In genomic region chr12:47412251-47412650, GRCm38 (mm10) we compare ENCODE assay signal across 24 mouse cellular contexts.
DNase-seq lines count a peak whose midpoint lies in the region; ATAC-seq and TF ChIP-seq lines count a peak whose summit lies in the region.
"Had no signal": no experiment of that assay in that cellular context is flagged by ENCODE, and none has a peak within 500 bp of the region (broad histone marks: within the 10 kb centered on the region; RNA-seq: fewer than 3 reads in every experiment).

No protein-coding gene starts in this region.

- no peaks in the 10 kb centered on the region for H3K4me1 ChIP-seq in forebrain, embryonic 13.5 days
- no peaks in the 10 kb centered on the region for H3K4me1 ChIP-seq in forebrain, embryonic 15.5 days
- no peaks in the 10 kb centered on the region for H3K4me1 ChIP-seq in hindbrain, postnatal 0 days (ENCODE audit: insufficient read depth, low read length)
- no peaks in the 10 kb centered on the region for H3K4me1 ChIP-seq in hindbrain, embryonic 12.5 days
- H3K4me1 ChIP-seq in neural tube, embryonic 14.5 days (ENCODE audit: control insufficient read depth, insufficient read depth, low read length), result no peaks in the 10 kb centered on the region
- no peaks in the 10 kb centered on the region for H3K4me1 ChIP-seq in neural tube, embryonic 15.5 days
- H3K4me1 ChIP-seq: limb, embryonic 12.5 days; liver, embryonic 12.5 days had no signal

- H3K27me3 ChIP-seq in forebrain, embryonic 13.5 days, result no peaks in the 10 kb centered on the region
- no peaks in the 10 kb centered on the region for H3K27me3 ChIP-seq in forebrain, embryonic 15.5 days
- no peaks in the 10 kb centered on the region for H3K27me3 ChIP-seq in hindbrain, postnatal 0 days (ENCODE audit: insufficient read depth, low read length)
- no peaks in the 10 kb centered on the region for H3K27me3 ChIP-seq in hindbrain, embryonic 12.5 days
- H3K27me3 ChIP-seq in neural tube, embryonic 14.5 days (ENCODE audit: control insufficient read depth, insufficient read depth, low read length), result no peaks in the 10 kb centered on the region
- H3K27me3 ChIP-seq in neural tube, embryonic 15.5 days (replicated peaks), result no peaks in the 10 kb centered on the region
- H3K27me3 ChIP-seq: limb, embryonic 12.5 days; liver, embryonic 12.5 days had no signal

- intact Hi-C loops in gastrocnemius, postnatal 14 days (cut with DNase I; ENCODE audit: low total_unique reads), result no loop called here

- H3K27ac ChIP-seq in forebrain, embryonic 13.5 days, result no peak overlapping the region
- H3K27ac ChIP-seq in forebrain, embryonic 15.5 days (replicated peaks), result no peak overlapping the region
- no peak overlapping the region for H3K27ac ChIP-seq in hindbrain, postnatal 0 days
- H3K27ac ChIP-seq in hindbrain, embryonic 12.5 days, result no peak overlapping the region
- H3K27ac ChIP-seq in neural tube, embryonic 14.5 days (ENCODE audit: low read depth, low read length), result no peak overlapping the region
- H3K27ac ChIP-seq in neural tube, embryonic 15.5 days (replicated peaks), result no peak overlapping the region
- H3K27ac ChIP-seq: limb, embryonic 12.5 days; liver, embryonic 12.5 days had no signal

- peak; percentile 27; the same call in 1 of the 2 replicates for ATAC-seq in forebrain, embryonic 13.5 days
- no peak for ATAC-seq in forebrain, embryonic 15.5 days (replicated peaks)
- 0 out of 2 replicates have a peak, but pooled peaks have one; percentile 24 for ATAC-seq in hindbrain, postnatal 0 days
- no peak for ATAC-seq in hindbrain, embryonic 12.5 days (ENCODE audit: low FRiP score)
- 0 out of 2 replicates have a peak, but pooled peaks have one; percentile 38 for ATAC-seq in neural tube, embryonic 14.5 days (ENCODE audit: low read depth)
- ATAC-seq in neural tube, embryonic 15.5 days (ENCODE audit: low FRiP score), result no peak
- ATAC-seq: CD4-positive, CD25-positive, alpha-beta regulatory T cell, adult 4 months; intestine, postnatal 0 days; liver, embryonic 12.5 days; liver, postnatal 0 days had no signal

- H3K36me3 ChIP-seq in forebrain, embryonic 13.5 days (ENCODE audit: poor library complexity, severe bottlenecking), result no peaks in the 10 kb centered on the region
- no peaks in the 10 kb centered on the region for H3K36me3 ChIP-seq in forebrain, embryonic 15.5 days
- H3K36me3 ChIP-seq in hindbrain, postnatal 0 days (ENCODE audit: insufficient read depth, low read length), result no peaks in the 10 kb centered on the region
- H3K36me3 ChIP-seq in hindbrain, embryonic 12.5 days, result no peaks in the 10 kb centered on the region
- no peaks in the 10 kb centered on the region for H3K36me3 ChIP-seq in neural tube, embryonic 14.5 days (ENCODE audit: control insufficient read depth, insufficient read depth, low read length)
- no peaks in the 10 kb centered on the region for H3K36me3 ChIP-seq in neural tube, embryonic 15.5 days
- H3K36me3 ChIP-seq: limb, embryonic 12.5 days; liver, embryonic 12.5 days had no signal

- WGBS in forebrain, embryonic 13.5 days, result 79% methylated on average over 4 of the region's 4 CpGs
- WGBS in forebrain, embryonic 15.5 days, result 59% methylated on average over 4 of the region's 4 CpGs
- 44% methylated on average over 4 of the region's 4 CpGs for WGBS in hindbrain, postnatal 0 days
- WGBS in hindbrain, embryonic 12.5 days, result 85% methylated on average over 4 of the region's 4 CpGs
- 63% methylated on average over 4 of the region's 4 CpGs for WGBS in neural tube, embryonic 14.5 days
- WGBS in neural tube, embryonic 15.5 days, result 64% methylated on average over 4 of the region's 4 CpGs

- DNase-seq in hindbrain, postnatal 0 days (ENCODE audit: low spot score), result peak; percentile 68
- no peak for DNase-seq in gastrocnemius, postnatal 14 days
- DNase-seq: adrenal gland, adult 8-10 months; cerebellum, adult 11-12 months; cerebellum, postnatal 25 days; gastrocnemius, postnatal 10 days; heart, postnatal 14 days; kidney, postnatal 14 days; layer of hippocampus, adult 9-11 months; liver, postnatal 0 days; lung, postnatal 36 days; right cerebral cortex, adult 18-20 months; thymus, adult 2 months; thymus, postnatal 36 days had no signal

- H3K9me3 ChIP-seq in forebrain, embryonic 13.5 days (replicated peaks), result no peaks in the 10 kb centered on the region
- H3K9me3 ChIP-seq in forebrain, embryonic 15.5 days, result no peaks in the 10 kb centered on the region
- no peaks in the 10 kb centered on the region for H3K9me3 ChIP-seq in hindbrain, postnatal 0 days (ENCODE audit: low read length)
- no peaks in the 10 kb centered on the region for H3K9me3 ChIP-seq in hindbrain, embryonic 12.5 days (replicated peaks)
- H3K9me3 ChIP-seq in neural tube, embryonic 14.5 days (ENCODE audit: control insufficient read depth, low read length), result no peaks in the 10 kb centered on the region
- H3K9me3 ChIP-seq in neural tube, embryonic 15.5 days (replicated peaks), result no peaks in the 10 kb centered on the region
- H3K9me3 ChIP-seq: limb, embryonic 12.5 days; liver, embryonic 12.5 days had no signal

- no peak for TF ChIP-seq CTCF in hindbrain, postnatal 0 days (IDR thresholded peaks at IDR 0.05; ENCODE audit: low read depth)

- H3K4me3 ChIP-seq in forebrain, embryonic 13.5 days, result no peak overlapping the region
- no peak overlapping the region for H3K4me3 ChIP-seq in forebrain, embryonic 15.5 days
- H3K4me3 ChIP-seq in hindbrain, postnatal 0 days (ENCODE audit: low read length), result no peak overlapping the region
- H3K4me3 ChIP-seq in hindbrain, embryonic 12.5 days, result no peak overlapping the region
- no peak overlapping the region for H3K4me3 ChIP-seq in neural tube, embryonic 14.5 days (ENCODE audit: low read depth, low read length)
- no peak overlapping the region for H3K4me3 ChIP-seq in neural tube, embryonic 15.5 days (replicated peaks)
- H3K4me3 ChIP-seq: limb, embryonic 12.5 days; liver, embryonic 12.5 days had no signal

- no peak overlapping the region for H3K9ac ChIP-seq in forebrain, embryonic 13.5 days
- no peak overlapping the region for H3K9ac ChIP-seq in forebrain, embryonic 15.5 days (replicated peaks)
- H3K9ac ChIP-seq in hindbrain, postnatal 0 days (replicated peaks; ENCODE audit: low read length), result no peak overlapping the region
- H3K9ac ChIP-seq in hindbrain, embryonic 12.5 days, result no peak overlapping the region
- no peak overlapping the region for H3K9ac ChIP-seq in neural tube, embryonic 14.5 days (replicated peaks; ENCODE audit: low read depth, low read length)
- H3K9ac ChIP-seq in neural tube, embryonic 15.5 days (replicated peaks), result no peak overlapping the region
- H3K9ac ChIP-seq: limb, embryonic 12.5 days; liver, embryonic 12.5 days; liver, postnatal 0 days had no signal

- no peak overlapping the region for H3K4me2 ChIP-seq in forebrain, embryonic 13.5 days
- no peak overlapping the region for H3K4me2 ChIP-seq in forebrain, embryonic 15.5 days (replicated peaks)
- no peak overlapping the region for H3K4me2 ChIP-seq in hindbrain, postnatal 0 days (ENCODE audit: low read depth, low read length)
- no peak overlapping the region for H3K4me2 ChIP-seq in hindbrain, embryonic 12.5 days (replicated peaks)
- H3K4me2 ChIP-seq in neural tube, embryonic 14.5 days (ENCODE audit: low read depth, low read length), result no peak overlapping the region
- no peak overlapping the region for H3K4me2 ChIP-seq in neural tube, embryonic 15.5 days
- H3K4me2 ChIP-seq: limb, embryonic 12.5 days; liver, embryonic 12.5 days; midbrain, embryonic 11.5 days had no signal

Comparison
In these comparisons a context has a peak if more than half of its experiments do, and no peak if none do; other contexts are left out.
1. ATAC-seq: peak in forebrain, embryonic 13.5 days (single experiment), hindbrain, postnatal 0 days (single experiment) and neural tube, embryonic 14.5 days (single experiment); none in forebrain, embryonic 15.5 days (single experiment), hindbrain, embryonic 12.5 days (single experiment) and neural tube, embryonic 15.5 days (single experiment).